Mouse (Mus musculus): ENCODE measurements around the gene Pla2g4b.

GRCm38 (mm10) chr2:120054771-120055552 lies 21.7 kb downstream of the Pla2g4b start:
- TF ChIP-seq GATA1 (IDR thresholded peaks at IDR 0.05; ENCODE audit: low read length) = no peak
- TF ChIP-seq TAL1 (IDR thresholded peaks at IDR 0.05; ENCODE audit: low read length) = no peak
